Mouse (Mus musculus) embryo, embryonic 10.5 days (tissue): ENCODE measurements around the gene Nutf2.

Source experiments
- DNase-seq: peaks from one replicate; pipeline ENCODE4 v3.0.0-alpha.2; 2015; ENCODE audit warnings: low spot score

Nutf2 gene

DNA sequence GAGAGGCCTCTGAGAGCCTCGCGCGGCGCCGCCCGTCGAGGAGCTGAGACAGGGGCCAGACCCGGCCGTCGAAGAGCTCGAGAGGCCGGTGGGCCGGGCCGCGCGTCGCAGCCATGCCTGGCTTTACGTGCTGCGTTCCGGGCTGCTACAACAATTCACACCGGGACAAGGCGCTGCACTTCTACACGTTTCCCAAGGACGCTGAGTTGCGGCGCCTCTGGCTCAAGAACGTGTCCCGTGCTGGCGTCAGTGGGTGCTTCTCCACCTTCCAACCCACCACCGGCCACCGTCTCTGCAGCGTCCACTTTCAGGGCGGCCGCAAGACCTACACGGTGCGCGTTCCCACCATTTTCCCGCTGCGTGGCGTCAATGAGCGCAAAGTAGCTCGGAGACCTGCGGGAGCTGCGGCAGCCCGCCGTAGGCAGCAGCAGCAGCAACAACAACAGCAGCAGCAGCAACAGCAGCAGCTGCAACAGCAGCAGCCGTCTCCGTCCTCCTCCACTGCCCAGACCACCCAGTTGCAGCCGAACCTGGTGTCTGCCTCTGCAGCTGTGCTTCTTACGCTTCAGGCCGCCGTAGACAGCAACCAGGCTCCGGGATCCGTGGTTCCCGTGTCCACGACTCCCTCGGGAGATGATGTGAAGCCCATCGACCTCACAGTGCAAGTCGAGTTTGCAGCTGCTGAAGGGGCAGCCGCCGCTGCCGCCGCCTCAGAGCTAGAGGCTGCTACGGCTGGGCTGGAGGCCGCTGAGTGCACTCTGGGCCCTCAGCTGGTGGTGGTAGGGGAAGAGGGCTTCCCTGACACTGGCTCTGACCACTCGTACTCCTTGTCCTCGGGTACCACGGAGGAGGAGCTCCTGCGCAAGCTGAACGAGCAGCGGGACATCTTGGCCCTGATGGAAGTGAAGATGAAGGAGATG lies 4.9 kb upstream of the Nutf2 start:
- no peak for DNase-seq

DNA sequence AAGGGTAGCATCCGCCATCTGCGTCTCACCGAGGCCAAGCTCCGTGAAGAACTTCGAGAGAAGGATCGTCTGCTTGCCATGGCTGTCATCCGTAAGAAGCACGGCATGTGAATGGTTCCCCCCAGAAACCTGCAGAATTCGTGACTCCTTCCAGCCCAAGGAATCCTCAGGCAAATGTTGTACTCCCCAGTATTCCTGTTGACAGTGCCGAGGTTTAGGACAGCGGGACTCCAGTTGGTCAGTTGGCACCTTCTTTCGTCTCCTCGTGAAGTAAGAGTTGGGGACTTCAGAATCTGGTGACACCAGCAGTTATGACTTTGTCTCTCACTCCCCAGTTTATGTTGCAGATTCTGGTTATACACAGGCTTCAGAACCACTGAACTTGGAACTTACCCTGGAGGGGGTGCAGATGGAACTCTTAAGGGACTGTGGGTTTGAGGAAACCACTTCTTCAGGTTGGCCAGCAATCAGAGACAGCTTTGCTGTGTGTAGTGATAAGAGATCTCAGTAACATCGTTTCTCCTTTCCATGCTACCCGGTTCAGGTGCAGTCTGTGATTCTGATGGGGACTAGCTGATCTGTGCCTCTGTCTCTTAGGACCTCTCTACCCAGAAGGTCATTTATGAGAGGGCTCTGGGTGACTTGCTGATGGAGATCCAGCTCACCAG lies 4.1 kb upstream of the Nutf2 start:
- no peak for DNase-seq

DNA sequence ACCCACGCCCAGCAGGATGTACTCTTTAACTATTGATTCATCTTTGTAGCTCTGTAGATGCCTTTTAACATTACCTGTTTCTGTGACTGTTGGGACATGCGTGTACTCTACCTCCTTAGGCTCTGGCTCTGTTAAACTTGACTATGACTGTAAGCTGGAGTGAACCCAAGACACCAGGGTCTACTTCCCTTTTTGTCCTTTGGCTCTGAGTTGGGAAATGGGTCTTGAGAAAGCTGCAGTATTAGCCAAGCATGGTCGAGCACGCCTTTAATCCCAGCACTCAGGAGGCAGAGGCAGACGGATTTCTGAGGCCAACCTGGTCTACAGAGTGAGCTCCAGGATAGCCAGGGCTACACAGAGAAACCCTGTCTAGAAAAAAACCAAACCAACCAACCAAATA lies 1.9 kb upstream of the Nutf2 start:
- no peak for DNase-seq

DNA sequence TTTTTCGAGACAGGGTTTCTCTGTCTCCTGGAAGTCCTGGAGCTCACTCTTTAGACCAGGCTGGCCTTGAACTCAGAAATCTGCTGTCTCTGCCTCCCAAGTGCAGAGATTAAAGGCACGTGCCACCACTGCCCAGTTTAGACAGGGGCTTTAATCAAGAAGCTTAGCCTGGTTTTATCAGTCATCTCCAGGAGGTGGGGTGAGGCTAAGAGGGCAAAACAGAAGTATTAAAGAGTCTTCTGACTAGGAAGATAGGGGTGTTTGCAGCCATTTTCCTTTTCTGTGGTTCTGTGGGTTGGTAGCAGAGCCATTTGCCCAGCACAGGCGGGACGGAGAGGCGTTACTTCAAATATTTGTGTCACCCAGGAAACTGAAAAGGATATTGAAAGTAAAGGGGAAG lies 1.1 kb upstream of the Nutf2 start:
- DNase-seq = no peak

DNA sequence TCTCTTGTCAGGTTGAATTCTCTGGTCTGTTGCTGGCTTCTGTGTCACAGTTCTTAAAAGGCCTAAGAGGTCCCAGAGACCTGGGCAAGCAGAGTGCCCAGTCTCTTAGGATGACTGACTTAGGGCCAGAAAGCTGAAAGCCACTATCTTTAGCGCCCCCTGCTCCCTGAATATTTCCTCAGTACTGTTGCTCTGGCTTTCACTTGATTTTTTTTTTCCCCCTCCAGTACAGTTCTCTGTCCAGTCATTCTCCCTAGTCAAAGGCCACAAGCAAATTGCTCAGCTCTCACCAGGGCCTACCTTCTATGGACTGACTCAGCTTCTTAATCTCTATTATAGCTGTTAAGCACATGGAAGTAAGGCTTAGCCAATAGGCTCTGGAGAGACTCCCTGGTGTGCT lies 1.6 kb downstream of the Nutf2 start:
- peak; percentile 52 for DNase-seq

DNA sequence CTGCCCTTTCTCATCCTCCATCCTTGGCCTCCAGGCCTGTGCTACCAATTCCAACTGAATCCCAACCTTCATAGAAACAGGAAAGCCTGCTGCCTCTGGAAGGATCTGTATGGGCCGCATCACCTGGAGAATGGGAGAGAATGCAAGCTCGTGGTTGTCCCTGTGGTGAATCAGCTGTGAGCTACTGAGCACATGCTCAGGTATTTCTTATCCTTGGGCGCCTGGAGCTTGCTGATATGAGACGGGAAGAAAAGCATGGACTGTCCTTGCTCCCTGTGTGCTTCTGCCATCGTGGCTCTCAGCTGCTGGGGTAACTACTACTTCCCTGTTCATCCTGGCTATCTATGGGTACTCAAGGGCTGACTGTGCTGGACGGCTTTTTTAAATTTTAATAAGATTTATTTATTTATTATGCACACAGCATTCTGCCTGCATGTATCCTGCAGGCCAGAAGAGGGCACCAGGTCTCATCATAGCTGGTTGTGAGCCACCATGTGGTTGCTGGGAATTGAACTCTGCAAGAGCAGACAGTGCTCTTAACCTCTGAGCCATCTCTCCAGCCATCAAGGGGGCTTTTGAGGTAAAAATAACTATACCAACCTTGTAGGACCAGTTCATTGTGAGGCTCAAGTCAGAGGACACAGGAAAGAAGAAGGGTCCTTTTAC lies 6.1 kb downstream of the Nutf2 start:
- peak; percentile 7 for DNase-seq

DNA sequence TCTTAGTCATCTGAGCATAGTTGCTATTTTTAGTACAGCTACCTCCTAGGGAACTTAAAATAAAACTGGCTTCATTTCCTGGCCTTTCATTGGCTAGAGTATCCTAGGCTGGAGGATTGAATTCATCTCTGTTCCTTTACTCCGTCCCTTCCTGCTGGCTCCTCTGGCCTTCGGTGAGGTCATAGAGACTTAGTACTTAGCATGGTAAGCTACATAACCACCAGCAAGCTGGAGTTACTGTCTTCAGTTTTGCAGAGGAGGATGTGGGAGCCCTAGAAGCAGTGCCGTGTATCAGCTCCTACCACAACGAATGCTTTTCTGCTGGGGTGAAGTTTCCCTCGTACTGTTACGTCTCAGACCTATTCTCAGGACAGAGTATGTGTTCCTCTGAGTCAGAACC lies 13.9 kb downstream of the Nutf2 start:
- DNase-seq = no peak

DNA sequence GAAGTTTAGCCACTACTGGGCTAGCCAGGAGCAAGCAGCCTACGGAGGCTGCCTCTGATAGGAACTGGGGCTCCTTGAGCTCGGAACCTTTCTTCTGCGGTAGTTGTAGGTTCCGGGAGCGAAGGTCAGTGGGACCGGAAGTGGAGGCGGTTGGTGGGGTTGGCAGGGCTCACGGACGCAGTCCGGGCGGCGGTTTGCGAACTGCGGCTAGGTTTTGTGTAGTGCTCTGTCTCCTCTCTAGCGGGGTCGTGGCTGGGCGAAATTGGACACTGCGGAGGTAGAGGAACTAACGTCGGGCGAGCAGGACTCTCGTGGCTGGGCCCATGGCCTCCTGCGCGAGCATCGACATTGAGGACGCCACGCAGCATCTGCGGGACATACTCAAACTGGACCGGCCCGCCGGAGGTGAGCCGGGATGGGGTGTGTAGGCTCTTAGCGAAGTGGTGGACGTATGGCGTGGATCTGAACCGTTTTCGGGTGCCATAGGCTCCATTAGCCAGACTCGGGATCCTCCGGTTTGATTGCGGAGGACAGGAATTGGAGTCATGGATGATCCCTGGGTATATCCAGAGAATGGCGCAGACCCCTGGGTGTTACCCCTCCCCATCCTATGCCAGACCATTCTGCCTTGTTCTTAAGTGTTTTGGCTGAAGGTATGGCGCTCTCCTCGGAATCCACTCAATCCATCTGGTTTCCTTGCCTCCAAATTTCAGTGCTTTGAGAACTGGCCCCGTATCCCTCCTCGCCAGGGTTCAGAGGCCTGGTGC lies 20.6 kb downstream of the Nutf2 start, which contains the start of gene Edc4:
Edc4 (plus strand) TSS at position 128 of the 767 bp plus-strand sequence.
- DNase-seq = peak; percentile 92

DNA sequence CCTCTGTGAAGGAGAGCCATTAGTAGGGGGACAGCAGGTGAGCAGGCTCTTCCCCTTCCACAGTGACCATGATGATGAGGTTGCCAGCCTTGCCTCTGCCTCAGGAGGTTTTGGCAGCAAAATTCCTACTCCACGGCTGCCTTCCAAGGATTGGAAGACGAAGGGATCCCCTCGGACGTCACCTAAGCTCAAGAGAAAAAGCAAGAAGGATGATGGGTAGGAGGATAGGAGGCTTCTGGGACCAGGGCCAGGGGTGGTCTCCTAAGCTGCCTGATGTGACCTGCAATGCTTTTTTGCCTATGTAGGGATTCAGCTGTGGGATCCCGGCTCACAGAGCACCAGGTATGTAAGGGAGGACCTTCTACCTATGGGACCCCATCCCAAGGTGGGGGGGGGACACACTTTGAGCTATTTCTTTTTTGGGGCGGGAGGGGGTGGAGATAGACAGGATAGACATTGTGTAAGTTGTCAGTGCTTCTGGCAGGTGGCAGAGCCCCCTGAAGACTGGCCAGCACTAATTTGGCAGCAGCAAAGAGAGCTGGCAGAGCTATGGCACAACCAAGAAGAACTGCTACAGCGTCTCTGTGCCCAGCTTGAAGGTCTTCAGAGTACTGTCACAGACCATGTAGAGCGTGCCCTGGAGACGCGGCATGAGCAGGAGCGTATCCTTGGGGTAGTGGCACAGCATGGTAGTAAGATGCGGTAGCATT lies 29.5 kb downstream of the Nutf2 start:
- no peak for DNase-seq

DNA sequence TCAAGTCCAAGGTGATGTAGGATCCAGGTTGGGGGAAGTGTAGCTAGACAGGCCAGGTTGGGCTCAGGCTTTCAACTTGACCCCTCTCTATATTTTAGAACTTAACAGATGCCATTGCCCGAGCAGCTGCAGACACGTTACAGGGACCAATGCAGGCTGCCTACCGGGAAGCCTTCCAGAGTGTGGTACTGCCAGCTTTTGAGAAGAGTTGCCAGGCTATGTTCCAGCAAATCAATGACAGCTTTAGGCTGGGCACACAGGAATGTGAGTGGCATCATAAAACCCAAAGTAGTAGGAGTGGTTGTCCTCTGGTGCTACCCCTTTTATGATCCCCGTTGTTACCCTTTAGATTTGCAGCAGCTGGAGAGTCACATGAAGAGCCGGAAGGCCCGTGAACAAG lies 30.5 kb downstream of the Nutf2 start:
- no peak for DNase-seq

DNA sequence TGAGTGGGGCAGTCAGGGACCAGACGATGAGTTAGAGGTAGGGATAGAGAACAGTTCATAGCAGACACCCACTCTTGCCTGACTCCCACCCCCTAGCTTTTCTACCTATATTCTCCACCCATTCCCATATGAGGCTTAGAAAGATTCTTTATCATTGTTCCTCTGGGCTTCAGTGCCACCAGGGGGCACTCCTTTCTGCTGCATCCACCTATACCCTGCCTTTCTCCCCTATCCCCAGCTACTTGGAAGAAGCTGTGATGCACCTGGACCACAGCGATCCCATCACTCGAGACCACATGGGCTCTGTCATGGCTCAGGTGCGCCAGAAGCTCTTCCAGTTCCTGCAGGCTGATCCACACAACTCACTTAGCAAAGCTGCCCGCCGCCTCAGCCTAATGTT lies 32.1 kb downstream of the Nutf2 start:
- no peak for DNase-seq

DNA sequence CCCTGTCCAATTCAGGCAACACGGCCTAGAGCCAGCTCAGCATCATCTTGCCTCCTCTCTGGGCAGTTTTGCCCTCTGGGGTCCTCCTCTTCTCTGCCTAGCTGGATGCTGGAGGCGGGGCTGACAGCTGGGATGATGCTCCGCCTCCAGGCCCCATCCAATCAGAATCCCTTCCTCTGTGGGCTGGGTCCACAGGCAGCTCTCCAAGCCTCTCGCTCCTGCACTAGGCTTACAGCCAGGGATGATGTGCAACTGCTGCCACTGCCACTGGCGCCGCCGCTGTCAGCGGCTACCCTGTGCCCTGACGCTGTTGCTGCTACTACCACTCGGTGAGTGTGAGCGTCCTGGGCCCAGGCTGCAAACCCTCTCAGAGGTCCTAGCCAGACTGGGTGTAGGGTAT lies 33.0 kb downstream of the Nutf2 start, which contains the start of gene Nrn1l:
Nrn1l (plus strand) TSS at position 229 of the 400 bp plus-strand sequence.
- DNase-seq = peak; percentile 85

DNA sequence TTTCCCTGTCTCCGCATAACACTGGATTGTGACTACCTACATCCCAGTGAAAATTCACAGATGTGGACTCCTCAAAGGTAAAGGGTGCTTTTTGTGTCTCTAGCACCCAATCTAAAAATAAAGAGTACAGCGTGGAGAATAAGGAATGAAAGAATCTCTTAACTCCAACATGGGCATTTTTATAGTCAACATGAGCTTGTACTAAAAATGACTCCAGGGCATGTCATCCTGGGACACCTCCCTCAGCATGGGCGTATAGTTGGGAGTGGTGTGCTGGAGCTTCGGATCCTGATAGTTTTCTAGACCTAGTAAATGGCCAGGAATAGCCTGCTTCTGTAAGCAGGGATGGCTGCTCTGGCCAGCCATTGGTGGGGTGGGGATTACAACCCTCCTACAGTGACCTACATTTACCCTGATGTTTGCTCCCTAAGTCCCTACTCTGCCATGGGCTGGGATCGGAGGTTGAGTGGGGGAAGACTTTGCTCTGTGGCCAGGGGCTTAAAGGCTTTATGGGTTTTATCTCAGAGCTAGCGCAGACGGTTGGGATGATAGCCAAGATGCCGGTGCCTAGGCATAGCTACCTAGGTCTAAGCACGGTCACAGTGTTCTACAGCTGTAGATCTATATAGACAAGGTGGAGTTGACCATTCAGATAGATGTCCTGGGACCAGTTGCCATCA lies 37.6 kb downstream of the Nutf2 start:
- DNase-seq = no peak

DNA sequence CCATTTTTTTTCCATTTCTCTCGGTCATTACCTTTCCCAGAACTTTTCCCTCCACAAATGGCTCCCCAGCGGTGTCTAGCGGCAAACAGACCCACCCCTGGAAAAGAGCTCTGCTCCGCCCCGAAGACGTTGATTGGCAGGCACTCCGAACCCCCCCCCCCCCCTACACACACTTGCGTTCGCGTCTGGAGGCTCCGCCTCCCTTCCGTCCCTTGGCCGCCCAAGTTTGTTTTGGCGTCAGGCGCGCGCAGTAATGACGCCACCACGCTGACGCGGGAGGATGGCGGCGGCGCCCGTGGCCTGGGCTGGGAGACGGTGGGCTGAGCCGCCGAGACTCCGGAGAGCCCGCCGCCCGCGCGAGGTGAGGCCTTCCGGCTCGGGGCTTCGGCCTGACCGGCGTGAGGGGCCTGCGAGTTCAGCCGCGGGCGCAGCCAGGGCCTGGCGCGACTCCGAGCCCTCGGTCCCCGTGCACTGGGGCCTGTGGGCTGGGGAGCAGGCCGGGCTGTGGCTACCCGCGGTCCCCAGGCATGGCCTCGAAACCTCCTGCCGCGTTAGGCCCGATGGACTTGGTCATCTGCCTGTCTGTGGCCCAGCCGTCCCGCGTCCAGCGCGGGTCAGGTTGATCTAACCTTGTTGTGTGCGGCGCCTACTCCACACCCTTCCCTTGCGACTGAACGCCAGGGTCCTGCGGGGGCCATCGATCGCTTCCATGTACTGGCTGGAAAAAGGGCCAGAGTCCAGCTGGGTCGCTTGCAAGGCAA lies 40.0 kb downstream of the Nutf2 start, which contains the start of gene Pskh1:
Pskh1 (plus strand) TSS at position 262 of the 761 bp plus-strand sequence.
- peak; percentile 95 for DNase-seq

DNA sequence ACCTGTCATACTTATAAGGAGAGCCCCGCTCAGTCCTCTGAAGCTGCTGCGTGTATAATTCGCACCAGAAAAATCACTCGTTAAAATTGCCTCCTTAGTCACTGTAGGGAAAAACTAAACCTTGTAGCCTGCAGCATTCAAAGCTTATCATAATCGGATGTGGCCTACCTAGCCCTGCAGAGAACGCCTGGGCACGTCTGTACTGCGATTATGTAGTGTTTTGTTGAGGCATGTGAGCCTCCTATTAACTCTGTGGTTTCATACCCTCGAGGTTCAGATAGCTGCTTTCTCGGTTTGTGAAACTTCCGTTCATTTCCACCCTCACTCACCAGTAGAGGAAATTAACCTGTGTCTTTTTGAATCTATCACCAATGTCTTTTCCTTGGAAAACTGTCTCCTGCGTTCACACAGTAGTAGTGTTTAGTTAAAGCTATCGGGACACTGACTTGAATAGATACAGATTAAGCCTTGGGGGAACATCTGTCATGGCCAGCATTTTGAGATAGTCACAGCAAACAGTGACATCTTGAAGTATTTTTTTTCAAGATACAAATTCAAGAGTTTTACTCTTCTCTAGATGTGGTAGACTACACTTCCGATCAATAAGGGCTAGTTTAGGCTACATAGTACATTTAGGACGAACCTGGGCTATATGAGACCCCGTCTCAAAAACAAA lies 40.7 kb downstream of the Nutf2 start:
- no peak for DNase-seq

DNA sequence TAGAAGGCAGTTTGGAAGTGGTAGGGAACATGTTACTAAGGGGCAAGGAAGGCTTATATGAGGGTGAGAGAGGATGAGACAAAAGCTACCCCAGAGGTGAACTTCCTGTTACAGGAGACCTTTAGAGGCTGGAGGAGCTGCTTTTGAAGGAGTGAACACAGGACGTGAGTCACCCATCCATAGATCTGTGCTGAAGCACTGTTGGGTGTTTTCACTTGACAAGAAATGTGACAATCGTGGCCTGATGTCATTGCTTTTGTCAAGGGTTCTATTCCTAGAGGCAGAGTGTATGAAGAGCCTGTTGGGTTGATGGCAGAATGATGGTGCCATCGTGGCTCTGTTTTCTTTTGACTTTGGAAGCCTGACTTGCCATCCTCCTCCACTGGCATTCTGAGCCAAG lies 59.0 kb downstream of the Nutf2 start:
- DNase-seq = no peak

DNA sequence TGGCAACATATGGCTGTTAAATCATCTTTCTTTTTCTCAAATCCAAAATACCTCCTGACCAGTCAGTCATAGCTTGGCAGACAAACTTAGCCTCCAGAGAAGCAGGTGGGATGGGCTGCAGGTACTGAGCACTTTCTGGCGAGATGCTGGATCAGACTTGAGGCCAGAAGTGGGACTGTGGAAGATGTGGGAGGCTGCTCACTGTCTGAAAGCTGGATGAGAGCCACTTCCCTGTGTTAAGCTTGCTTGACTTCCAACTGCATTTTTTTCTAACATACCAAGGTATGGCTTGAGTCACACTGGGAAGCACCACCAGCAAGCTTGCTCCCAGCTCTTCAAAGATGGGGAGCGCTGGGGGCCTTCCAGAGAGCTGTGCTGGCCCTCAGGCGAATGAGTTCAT lies 64.7 kb downstream of the Nutf2 start:
- DNase-seq = no peak
